Mouse (Mus musculus) right cerebral cortex, adult 2 months (tissue): ENCODE measurements around the gene Hif3a.
A peak's percentile ranks its signal among the peaks of the same experiment; 100 is the strongest.

ENCODE experiments used
- DNase-seq, 2 experiments: peaks; one replicate each; pipeline ENCODE4 v3.0.0; 2021 to 2022; ENCODE audit warnings: low spot score in 2 of 2

Gene Hif3a

DNA sequence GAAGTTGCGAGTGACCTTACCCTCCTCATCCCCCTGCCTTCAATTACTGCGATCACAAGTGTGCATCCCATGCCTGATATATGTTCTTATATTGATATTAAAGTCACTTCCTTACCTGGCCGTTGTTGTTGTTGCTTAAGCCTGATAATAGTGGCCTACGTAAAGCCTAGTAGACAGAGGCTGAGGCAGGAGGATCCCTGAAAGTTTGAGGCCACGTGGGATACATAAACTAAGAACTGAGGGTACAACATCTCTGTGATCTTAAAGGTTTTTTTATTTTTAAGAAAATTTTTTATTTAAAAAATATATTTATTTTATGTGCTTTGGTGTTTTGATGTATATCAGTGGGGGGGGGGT lies 69.8 kb downstream of the Hif3a start, which contains the start of gene Ccdc8:
TSS of gene Ccdc8 (plus strand) at position 258 of the 357 bp plus-strand sequence.
- no peak for DNase-seq

DNA sequence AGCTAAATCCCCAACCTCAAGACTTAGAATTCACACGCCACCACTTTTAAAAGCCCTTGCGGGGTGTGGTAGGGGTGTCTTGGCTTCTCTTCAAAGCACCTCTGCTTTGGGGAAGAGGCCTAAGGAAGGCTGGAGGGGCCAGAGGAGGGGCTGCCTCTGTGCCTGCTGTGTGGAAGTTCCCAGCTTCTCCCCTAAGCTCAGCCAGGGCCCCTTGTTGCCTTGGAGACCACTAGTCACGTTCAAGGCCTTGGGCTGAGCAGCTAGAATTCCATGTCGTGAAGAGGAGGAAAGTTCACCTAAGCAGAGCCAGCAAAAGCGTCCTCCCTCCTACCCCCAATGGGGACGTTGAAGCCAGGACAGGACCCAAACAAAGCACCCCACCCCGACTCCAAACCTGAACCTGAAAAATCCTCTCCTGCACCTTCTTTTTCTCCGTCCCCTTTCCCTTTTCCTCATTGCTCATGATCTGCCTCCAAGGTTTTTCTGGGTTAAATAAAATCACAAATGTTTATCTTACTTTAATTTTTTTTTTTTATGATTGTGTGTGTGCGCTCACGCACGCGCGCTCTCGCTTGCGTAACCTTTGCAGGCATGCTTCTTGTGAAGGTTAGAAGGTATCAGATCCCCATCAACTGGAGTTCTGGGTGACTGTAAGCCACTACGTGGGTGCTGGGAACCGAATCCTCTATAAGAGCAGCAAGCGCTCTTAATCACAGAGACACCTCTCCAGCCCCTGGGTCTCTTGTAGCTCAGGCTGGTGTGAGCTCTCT lies 70.4 kb downstream of the Hif3a start:
- no peak for DNase-seq

- DNase-seq, result no peak
These were observed 72.1 kb downstream of the Hif3a start for GRCm38 (mm10) chr7:16990006-16990744.

DNA sequence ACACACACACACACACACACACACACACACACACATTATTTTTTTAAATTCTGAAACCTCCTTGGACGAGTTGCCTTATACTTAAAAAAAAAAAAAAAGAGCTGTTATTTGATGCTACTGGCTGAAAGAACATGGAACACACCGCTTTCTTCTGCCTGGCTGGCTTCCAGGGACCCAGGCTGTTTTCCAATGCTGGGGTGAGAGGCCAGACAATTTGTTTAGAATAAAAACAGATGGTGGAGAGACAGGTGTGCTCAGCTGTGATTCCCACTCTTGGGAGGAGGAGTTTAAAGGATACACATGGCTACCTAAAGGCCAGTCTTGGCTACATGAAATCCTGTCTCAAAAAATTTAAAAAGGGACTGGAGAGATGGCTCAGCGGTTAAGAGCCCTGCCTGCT lies 73.8 kb downstream of the Hif3a start:
- no peak for DNase-seq

- DNase-seq, result no peak
These were observed 74.6 kb downstream of the Hif3a start for GRCm38 (mm10) chr7:16987541-16988149.

- DNase-seq, result peak; percentile 91
These were observed 79.2 kb downstream of the Hif3a start, which contains the start of gene Gm42372 for GRCm38 (mm10) chr7:16982859-16983568. Gm42372 (plus strand) TSS chr7:16983086.
